Mouse (Mus musculus) c-Kit-negative CD71-positive TER-119-positive erythroid progenitor cells, embryonic 14.5 days (primary cell): ENCODE measurements at regions not wholly inside any gene's neighbourhood (a gene's known extent, or its start where the extent isn't known, plus 50 kb on each side); places are given as distances from the start of the nearest gene placed in this dataset.
"Not testable (repeated sequence)": the region's sequence is repeated elsewhere in the genome, so short reads cannot be mapped to it uniquely, and the experiment has no call there.

Source experiments
- DNase-seq: peaks from one replicate; pipeline ENCODE4 v3.0.0-alpha.2; 2013; ENCODE audit warnings: low read depth, low spot score

DNA sequence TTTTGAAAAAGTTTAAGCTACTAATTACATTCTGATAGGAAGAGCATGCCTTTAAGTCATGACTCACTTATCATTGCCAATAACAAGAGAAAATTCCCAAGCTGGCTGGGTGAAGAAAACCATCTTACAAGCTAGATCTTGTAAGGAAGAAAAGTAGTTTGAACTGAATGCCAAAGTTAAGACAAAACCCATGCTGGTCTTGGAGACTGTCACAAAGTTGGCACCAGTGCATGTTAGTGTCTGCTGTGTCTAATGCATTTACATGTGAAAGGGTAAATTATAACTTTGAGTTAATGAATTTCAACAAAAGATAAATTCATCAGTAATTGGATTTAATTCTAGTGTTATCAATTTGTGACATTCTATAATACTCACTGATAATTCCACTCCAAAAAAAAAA is 533.6 kb upstream of the Fam241a start:
- no peak for DNase-seq

DNA sequence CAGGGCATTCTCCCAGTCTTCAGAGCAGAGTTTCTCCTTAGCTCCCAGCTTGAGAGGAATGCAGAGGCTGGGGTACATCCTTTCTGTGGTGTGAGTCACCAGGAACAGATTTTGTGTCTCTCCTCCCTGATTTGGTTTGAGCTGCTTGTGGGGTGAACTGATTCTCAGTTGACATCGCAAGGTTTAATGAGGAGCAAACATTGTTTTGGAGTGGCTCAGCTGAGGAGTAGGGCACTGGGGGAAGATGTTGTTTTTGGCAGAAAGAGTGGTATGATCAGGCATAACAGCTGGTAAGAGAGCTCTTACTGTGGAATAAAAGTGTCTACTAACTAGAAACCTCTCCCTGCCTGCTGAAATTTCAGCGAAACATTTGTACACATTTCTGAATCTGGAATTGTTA is 519.4 kb upstream of the Fam241a start:
- DNase-seq: no peak

DNA sequence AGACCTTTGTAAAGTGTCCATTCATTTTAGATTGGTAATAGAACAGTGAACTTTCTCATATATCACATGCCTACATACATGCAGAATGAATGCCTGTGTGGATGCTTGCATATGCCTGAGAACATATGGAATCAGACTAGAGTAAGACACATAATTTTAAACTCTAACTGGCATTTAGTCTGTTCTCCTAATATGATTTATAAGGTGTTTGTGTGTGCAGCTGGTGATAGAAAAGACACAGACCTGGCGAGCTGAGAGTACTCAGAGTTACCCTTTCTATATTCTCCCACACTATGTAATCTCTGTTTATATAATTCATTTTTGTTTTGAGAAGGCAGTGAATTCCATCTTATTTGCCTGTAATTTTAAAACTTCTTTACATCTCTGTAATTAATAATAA is 517.4 kb upstream of the Fam241a start:
- DNase-seq: no peak

DNA sequence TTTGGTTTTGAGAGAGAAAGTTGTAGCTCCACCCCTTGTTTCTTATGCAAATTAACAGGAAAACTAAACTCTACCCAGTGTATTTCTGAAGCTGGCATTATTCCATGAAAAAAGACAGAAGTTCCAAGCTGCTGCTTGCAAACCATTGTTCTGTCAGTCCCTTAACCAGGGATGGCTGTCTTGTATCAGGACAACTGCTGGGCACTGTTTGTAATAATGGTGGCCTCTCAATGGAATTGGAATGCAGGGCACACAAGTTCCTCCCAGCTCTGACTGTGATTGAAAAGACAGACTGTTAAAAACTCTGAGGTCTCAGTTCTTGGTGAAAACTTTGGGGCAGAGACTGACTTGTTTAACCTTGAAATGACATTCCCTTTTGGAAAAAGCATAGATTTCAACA is 516.0 kb upstream of the Fam241a start:
- DNase-seq: no peak

DNA sequence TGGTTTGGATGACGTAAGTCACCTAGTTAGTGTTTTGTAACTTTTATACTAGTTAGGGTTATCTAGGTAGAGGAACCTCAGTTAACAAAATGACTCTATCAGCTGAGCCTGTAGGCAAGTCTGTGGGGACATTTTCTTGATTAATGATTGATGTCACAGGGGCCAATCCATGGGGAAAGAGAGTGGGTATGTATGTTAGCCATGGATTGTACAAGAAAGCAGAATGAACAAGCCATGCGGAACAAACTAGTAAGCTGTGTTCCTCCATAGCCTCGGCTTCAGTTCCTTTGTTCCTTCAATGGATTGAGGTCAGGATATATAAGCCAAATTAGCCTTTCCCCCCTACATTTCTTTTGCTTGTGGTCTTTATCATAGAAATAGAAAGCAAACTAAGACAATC is 498.7 kb upstream of the Fam241a start:
- DNase-seq: no peak

DNA sequence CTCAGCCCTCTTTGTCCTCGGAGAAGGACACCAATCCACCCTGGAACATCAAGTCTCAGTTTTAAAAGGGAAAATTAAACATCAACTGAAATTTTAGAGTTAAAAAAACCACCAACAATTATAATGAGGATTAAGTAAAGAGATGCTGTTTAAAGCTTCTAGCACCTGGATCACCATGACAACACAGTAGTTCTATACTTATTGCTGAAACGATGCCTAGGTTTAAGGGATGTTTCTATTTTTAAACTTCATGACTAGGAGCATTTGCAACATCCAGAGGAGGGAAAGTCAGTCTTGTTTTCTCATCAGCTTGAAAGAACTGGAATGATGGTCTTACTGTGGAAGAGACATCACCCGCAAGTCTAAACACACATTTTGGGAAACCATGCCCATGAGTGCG is 484.5 kb upstream of the Fam241a start:
- DNase-seq: no peak

DNA sequence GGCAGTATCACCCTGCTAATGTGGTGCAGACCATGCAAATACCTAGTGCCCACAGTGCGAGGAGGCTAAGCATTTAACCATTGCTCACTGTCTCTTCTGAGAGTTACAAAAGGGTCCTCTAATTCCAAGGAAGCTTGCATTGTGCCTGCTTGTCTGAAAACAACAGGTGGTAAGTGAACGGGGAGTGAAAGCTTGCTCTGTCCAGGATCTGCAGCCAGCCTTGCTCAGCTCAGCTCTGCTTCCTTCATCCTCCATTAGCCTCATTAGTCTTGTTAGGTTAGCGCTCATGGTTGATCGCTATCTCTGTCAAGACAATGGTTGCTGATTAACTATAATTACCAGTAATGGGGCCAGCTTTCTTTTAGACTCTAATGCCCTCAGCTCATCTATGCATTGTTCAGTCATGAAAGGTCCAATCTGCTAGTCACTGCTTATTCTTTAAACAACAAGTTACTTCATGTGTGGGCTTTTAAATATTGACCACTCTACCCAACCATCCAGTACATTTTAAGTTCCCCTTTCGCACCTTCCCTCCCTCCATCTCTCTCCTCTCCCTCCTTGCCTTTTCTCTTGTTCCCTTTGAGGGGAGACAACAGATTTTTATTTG is 473.5 kb upstream of the Fam241a start:
- no peak for DNase-seq

DNA sequence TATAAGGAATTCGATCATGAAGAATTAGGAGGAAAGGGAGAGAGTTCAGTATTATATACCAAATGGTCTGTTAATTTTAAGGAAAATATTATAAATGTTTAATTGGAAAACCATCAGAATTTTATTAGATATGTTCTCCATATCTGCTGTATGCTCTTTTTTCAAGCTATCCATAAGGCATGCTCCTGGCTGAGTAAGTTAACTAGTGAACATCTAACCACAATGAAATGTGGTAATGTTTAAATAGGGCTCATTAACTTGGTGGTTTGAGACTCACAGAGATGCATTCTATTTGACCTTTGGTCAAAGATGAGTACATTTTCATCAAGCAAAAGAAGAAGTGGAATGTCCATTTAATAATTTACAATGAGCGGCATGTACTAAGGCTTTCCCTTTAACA is 466.2 kb upstream of the Fam241a start:
- DNase-seq: no peak

DNA sequence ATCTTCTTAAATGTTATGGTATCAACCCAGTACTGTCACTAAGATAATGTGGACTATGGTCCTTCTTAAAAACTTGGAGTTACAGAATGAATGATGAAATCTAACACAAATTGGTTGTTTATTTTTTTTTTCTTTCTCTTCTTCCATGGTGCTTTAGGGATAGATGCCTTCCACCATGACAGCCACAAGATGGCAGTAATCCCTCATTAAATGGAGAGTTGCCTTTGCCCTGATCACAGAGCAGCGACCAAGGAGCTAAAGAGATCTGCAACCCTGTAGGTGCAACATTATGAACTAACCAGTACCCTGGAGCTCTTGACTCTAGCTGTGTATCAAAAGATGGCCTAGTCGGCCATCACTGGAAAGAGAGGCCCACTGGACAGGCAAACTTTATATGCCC is 453.0 kb upstream of the Fam241a start:
- not testable (repeated sequence) for DNase-seq

DNA sequence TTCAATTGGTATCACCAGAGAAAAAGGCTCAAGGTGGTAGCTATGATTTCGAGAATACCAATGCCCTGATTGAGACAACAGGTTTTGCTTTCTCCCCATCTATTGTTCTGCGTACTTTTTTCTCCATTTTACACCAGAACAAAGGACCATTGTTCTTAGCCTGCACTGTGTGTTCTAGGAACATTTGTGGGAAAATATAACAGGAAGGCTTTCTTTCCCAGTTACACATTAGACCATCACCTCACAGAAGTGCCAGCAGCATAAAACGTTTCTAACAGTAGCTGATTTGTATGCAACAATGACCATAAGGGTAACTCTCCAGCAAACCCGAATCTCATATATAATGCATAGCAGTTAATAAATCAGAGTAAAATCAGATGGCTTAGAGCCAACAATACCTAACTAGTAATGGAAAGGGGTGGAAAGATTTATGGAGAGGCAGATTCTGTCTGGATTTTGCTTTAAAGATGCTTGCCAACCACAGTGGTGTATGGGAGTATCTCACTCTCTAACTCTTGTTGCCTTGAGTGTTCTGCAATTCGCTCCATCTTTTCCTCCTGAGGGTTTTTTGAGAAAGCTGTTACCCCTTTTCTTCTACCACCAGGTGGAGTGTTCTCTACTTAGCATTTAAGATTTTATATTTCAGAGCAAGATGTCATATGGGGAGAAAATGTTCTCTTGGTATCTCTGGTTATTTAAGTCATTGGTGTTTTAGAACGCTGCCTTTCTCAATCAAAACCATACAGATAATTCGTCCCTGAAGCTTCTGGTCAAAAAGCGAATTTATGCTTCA is 451.9 kb upstream of the Fam241a start:
- no peak for DNase-seq

DNA sequence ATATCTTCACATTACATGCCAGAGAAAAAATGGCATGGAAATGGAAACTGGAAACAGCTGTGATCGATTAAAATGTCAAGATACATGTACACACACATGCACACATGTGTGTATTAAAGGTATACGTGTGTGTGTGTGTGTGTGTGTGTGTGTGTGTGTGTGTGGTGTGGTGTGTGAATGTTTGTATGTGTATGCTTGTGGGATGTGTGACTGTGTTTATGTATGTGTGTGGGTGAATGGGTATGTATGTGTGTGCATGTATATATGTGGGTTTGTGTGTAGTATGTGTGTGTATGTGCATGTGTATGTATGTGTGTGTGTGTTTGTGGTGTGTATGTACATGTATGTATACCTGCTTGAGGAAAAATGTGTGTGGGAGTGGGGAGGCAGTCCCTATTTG is 441.4 kb upstream of the Fam241a start:
- no peak for DNase-seq

DNA sequence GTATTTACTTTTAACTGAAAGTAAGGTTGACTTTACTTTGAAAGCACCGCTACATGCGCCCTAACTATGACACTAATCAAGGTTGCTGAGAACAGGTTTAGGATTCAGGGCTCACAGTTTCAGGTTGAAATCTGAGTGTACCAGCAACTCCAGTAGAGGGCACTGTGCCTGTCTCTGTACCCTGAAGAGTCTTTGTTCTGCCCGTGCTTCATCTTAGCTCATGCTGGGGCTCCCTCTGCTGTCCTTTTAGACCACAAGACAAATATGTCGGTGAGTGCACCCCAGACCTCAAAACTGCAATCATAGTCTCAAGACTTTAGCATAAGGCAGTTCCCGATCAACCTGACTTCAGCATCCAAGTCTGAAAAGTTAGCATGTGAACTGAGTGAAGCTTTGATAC is 440.9 kb upstream of the Fam241a start:
- DNase-seq: no peak

DNA sequence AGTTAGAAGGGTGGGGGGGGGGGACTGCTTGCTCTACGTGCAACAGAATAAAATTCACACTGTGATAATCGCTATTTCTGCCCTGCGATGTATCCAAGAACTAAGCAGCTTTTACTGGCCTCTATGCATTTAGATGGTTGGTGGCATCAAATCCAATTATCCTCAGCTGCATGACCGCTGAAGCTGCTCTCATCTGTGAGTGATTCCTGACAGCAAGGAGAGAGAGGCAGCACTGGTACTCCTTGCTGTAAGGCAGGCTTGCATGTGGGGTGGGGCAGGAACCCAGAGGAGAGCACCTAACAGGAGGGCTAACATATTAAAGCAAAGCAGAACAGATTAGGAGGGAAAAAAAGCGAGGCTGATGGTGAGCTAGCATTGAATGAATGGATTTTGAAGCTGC is 431.6 kb upstream of the Fam241a start:
- no peak for DNase-seq

DNA sequence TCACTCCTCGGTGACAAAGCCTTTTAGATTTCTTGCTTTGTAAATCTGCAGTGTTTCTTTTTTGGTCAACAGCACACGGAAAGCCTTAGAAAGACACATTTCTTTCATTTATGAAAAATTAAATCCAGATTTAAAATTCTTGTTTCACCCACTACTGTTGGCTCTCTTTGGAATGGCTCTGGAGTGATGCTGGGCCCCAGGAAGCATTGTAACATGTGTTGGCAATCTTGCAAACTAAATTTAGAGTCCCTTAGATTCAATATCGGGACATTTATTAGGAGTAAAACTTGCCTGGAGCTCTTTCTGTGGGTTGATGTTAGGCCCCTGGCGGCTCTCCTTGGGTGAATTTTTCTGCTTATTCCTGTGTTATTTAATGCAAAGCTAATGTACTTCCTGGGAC is 405.2 kb upstream of the Fam241a start:
- no peak for DNase-seq

DNA sequence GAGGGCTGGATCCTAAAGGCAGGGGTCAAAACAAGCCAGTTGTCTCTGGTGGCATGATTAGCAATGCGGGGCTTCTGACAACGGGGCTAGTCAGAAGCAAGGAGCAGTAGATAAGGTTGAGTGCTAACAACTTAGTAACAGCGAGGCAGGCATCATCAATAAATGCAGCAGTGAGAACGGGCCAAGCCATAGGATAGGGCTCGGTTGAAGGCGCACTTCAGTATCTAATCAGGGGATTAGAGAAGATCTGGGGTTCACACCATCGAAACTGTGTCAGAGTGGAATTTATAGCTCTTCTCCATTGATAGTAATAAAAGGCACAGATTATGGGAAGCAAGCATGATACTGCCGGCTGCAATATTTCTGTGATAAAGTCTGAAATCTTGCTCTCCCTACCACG is 402.0 kb upstream of the Fam241a start:
- DNase-seq: no peak

DNA sequence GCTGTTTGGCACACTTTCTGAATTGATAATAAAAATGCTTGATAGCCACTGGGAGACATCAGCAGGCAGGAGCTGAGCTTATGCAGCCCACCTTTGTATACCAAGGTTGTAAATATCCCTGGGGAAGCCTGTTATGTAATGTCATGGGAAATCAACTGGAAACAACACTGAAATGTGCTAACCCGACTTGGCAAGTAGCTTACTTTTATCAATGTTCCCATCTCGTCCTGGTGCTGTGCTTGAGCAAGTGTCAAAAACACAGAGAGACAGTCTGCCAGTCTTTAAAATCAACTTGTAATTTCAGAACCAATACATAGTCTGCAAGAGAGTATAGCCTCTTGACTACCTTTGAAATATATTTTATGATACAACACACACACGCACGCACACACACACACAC is 391.7 kb upstream of the Fam241a start:
- no peak for DNase-seq

DNA sequence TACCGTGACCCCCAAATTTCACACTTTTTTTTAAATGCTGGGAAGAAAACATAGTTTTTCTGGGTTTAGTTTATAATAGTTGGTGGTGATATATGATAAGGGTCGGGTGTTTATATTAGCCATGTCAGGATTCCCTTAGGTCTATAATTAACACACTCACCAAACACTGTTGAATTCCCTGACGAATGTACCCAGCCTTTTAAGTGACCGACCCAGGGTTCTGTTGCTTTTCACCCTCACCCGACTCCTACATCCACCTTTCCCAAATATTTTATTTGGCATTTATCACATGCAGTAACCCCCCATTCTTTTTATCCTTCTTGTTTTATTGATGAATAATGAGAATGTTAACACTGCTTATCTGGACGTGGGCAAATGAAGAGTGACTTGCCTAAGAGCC is 389.1 kb upstream of the Fam241a start:
- DNase-seq: no peak

DNA sequence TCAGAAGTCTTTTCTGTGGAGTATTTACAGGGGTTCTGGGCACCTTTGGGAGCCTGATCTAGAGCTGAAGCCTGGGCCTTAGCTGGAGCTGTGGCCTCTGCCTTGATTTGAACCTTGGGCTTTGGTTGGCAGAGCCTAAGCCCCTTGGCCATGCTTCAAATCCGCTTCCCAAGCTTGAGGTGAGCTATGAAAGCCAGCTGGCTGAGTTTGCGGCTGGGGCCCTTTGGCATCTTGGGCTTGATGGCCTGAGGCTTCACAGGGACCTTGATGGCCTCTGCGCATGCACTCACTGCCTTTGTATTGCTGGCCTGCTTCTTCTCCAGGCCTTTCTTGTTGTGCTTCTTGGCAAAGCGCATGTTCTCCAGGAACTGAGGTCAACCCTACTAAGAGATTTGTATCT is 384.5 kb upstream of the Fam241a start:
- DNase-seq: no peak

DNA sequence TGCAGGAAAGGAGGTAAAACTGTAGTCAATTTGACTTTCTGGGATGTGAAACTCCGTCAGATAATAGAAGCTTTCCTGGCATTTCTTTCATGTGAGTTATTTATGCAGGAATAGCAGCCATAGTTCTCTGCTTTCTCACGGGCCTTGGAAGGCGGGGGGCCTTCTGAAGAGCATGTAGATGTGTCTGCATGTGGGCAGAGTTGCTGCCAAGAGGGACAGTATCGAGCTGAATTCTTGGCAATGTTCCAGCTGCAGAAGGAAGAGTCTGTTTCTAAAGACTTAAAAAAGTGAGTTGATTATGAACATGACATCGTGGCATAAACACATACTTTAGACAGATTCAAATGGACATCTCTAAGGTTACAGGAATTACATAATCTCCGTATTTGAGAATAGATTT is 374.5 kb upstream of the Fam241a start:
- no peak for DNase-seq

DNA sequence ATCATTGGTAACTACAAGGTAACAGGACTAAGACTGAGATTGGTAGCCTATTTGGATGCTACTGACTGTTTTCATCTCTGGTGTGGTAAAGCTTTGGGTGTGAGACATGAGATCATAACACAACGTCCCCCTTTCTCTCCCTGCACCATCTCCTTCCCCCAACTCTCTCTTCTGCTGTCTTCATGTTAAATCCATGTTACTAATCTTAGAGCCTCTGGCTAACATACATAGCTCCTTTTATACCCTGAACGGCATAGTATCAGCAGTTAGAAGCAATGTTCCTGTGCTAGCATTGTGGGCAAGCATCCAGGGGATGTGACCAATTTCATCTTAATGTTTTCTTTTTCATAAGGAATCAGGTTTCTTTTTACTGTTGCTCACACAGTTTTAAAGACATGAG is 365.1 kb upstream of the Fam241a start:
- DNase-seq: no peak

DNA sequence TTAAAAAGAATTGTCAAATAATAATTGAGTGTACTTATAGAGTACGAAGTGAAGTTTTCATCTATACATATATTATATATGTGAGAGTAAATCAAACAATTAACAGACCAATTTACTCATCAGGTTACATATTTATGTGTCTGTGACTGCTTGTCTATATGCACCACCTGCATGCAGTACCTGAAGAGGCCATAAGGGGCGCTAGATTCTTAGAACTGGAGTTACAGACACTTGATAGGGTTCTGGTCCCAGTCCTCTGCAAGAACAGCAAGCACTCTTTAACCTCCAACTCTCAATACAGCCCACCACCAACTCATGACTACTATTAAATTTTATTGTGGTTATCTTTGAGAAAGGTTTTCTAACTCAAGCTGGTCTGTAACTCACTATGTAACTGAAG is 351.7 kb upstream of the Fam241a start:
- no peak for DNase-seq

DNA sequence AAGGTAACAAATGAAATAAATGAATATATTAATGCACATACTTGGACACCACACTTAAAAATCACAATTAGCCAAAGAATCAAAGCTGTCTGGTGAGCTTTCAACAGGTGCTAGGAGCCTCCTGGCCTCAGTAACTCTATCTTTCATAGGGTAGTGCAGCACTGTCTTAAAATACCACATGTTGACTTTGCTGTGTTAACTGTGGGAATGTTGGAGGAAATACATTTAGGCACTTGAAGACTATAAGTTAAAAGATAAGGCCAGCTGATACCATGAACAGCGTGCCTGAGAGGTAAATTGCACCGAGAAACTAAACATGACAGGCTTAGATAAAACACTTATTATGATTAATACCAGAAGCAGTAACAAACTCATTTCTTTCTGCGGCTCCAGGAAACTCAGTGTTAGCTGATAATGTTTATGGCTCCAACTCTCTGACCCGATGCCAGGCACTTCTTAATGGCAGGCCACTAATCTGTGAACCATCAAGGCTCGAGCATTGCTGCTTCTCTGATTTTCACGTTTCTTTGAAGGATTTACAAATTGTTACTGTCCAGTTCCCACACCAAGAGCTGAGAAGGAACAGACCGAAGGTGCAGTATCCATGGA is 343.8 kb upstream of the Fam241a start:
- no peak for DNase-seq

DNA sequence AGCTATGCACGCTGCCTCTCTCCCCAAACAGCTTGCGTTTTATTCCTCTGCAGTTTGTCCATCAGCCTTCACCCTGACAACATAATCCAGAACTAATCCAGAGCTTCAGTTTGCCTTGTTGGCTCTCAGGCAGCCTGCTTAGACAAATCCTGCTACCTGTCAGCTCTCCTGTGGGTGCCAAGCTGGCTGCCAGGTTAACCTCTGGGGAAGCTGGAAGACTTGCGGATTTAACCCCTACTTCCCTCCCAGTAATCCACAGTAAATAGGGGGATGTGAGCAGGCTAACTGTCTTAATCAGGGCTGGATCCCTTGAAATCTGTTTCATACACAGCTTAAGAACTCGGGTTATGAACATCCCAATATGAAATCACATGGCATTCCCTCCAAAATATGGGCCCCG is 334.3 kb upstream of the Fam241a start:
- no peak for DNase-seq
